Mouse (Mus musculus): Measurements from ENCODE around the gene St6gal1.

- no peak for TF ChIP-seq TAL1 (IDR thresholded peaks at IDR 0.05; ENCODE audit: low read length)
- TF ChIP-seq GATA1 (IDR thresholded peaks at IDR 0.05; ENCODE audit: low read length), result no peak
Observed at GRCm38 (mm10) chr16:23227851-23228250, 3.3 kb downstream of the St6gal1 start.

Measured in erythroblast, embryonic 14.5 days (primary cell).